Mouse (Mus musculus) large intestine, adult 2 months (tissue): ENCODE measurements around the gene Smyd2. TPM values are rescaled to one million over a fixed set of nuclear protein-coding genes. Genes with fewer than 3 reads are reported as not detected.

Source experiments
- DNase-seq: peaks from one replicate; pipeline ENCODE4 v3.0.0-alpha.2; 2012; ENCODE audit warnings: low read depth, low spot score
- WGBS: fragments of 180-500 bp; shearing (Covaris S2); methylation state at CpG from one replicate; pipeline ENCODE4 v1.1.7; 2018; 5-methylcytosine and 5-hydroxymethylcytosine counted together
- polyA plus RNA-seq: library from polyadenylated mRNA; depleted of rRNA; stranded (reverse); fragments of >200 nt; gene quantifications from 2 replicates; pipeline ENCODE4 v1.2.3, GENCODE M21; 2012

Gene Smyd2
- polyA plus RNA-seq, 1 experiment: 54.8 TPM

GRCm38 (mm10) chr1:189920701-189921567 is 1.2 kb downstream of the Smyd2 start:
- DNase-seq: no peak
- WGBS: 41% methylated on average over 28 of the region's 28 CpGs

- WGBS: 88% methylated on average over 3 of the region's 3 CpGs
- no peak for DNase-seq
These were observed 2.4 kb downstream of the Smyd2 start for GRCm38 (mm10) chr1:189919756-189920155.

- WGBS: 58% methylated on average over 4 of the region's 4 CpGs
- no peak for DNase-seq
These were observed 5.0 kb downstream of the Smyd2 start for GRCm38 (mm10) chr1:189917126-189917500.

GRCm38 (mm10) chr1:189916422-189917125 is 5.6 kb downstream of the Smyd2 start:
- WGBS: 85% methylated on average over 10 of the region's 10 CpGs
- no peak for DNase-seq

- WGBS: 89% methylated on average over 21 of the region's 21 CpGs
These were observed 8.9 kb downstream of the Smyd2 start for GRCm38 (mm10) chr1:189913093-189913760.

GRCm38 (mm10) chr1:189910685-189911345 is 11.3 kb downstream of the Smyd2 start:
- WGBS: 63% methylated on average over 13 of the region's 13 CpGs
- no peak for DNase-seq

More at GRCm38 (mm10) chr1:189913093-189913760, 8.9 kb downstream of the Smyd2 start:
- no peak for DNase-seq

GRCm38 (mm10) chr1:189903169-189903568 is 19.0 kb downstream of the Smyd2 start:
- WGBS: 88% methylated on average over 11 of the region's 11 CpGs
- DNase-seq: no peak

GRCm38 (mm10) chr1:189902413-189902812 is 19.8 kb downstream of the Smyd2 start:
- DNase-seq: no peak
- WGBS: 83% methylated on average over 9 of the region's 9 CpGs

- no peak for DNase-seq
- 86% methylated on average over 6 of the region's 6 CpGs for WGBS
These were observed 22.6 kb downstream of the Smyd2 start for GRCm38 (mm10) chr1:189899526-189899925.

- DNase-seq: no peak
- WGBS: 61% methylated on average over 13 of the region's 13 CpGs
These were observed 23.5 kb downstream of the Smyd2 start for GRCm38 (mm10) chr1:189898708-189899107.

GRCm38 (mm10) chr1:189897861-189898260 is 24.3 kb downstream of the Smyd2 start:
- no peak for DNase-seq
- 91% methylated on average over 9 of the region's 9 CpGs for WGBS

GRCm38 (mm10) chr1:189894191-189894590 is 28.0 kb downstream of the Smyd2 start:
- 93% methylated on average over 9 of the region's 9 CpGs for WGBS
- DNase-seq: no peak

GRCm38 (mm10) chr1:189888749-189889148 is 33.4 kb downstream of the Smyd2 start:
- no peak for DNase-seq

GRCm38 (mm10) chr1:189887518-189887917 is 34.6 kb downstream of the Smyd2 start:
- 24% methylated on average over 7 of the region's 7 CpGs for WGBS
- no peak for DNase-seq

More at GRCm38 (mm10) chr1:189888749-189889148, 33.4 kb downstream of the Smyd2 start:
- 89% methylated on average over 10 of the region's 10 CpGs for WGBS

- WGBS: 92% methylated on average over 6 of the region's 6 CpGs
- DNase-seq: no peak
These were observed 36.2 kb downstream of the Smyd2 start for GRCm38 (mm10) chr1:189885975-189886374.

- 83% methylated on average over 13 of the region's 13 CpGs for WGBS
- no peak for DNase-seq
These were observed 37.2 kb downstream of the Smyd2 start for GRCm38 (mm10) chr1:189884951-189885350.

- WGBS: 66% methylated on average over 18 of the region's 18 CpGs
- DNase-seq: no peak
These were observed 38.5 kb downstream of the Smyd2 start for GRCm38 (mm10) chr1:189883531-189884170.

GRCm38 (mm10) chr1:189882886-189883285 is 39.3 kb downstream of the Smyd2 start:
- no peak for DNase-seq
- WGBS: 54% methylated on average over 7 of the region's 7 CpGs

- no peak for DNase-seq
- 92% methylated on average over 14 of the region's 14 CpGs for WGBS
These were observed 41.4 kb downstream of the Smyd2 start for GRCm38 (mm10) chr1:189880745-189881144.
